Mouse (Mus musculus) telencephalon, adult 2 months (tissue): ENCODE measurements around the gene Rpl29.

Experiments used
- DNase-seq: peaks from one replicate; pipeline ENCODE4 v3.0.0-alpha.2; 2011; ENCODE audit warnings: low read depth, low spot score

Rpl29 gene

GRCm38 (mm10) chr9:106429221-106430014 lies at the start of gene Rpl29:
Rpl29 (plus strand) TSS chr9:106429454.
- DNase-seq: peak; percentile 96

GRCm38 (mm10) chr9:106386181-106386864 lies 42.9 kb upstream of the Rpl29 start:
- DNase-seq: no peak

- DNase-seq: no peak
Observed at GRCm38 (mm10) chr9:106392828-106393527, 36.3 kb upstream of the Rpl29 start.

- DNase-seq: no peak
Observed at GRCm38 (mm10) chr9:106393548-106393947, 35.7 kb upstream of the Rpl29 start.

- no peak for DNase-seq
Observed at GRCm38 (mm10) chr9:106394649-106395602, 34.3 kb upstream of the Rpl29 start.

- DNase-seq: no peak
Observed at GRCm38 (mm10) chr9:106397733-106398132, 31.5 kb upstream of the Rpl29 start.

- no peak for DNase-seq
Observed at GRCm38 (mm10) chr9:106398667-106399311, 30.5 kb upstream of the Rpl29 start.

GRCm38 (mm10) chr9:106399808-106400207 lies 29.4 kb upstream of the Rpl29 start:
- DNase-seq: no peak

GRCm38 (mm10) chr9:106402149-106402548 lies 27.1 kb upstream of the Rpl29 start:
- no peak for DNase-seq

- peak; percentile 79 for DNase-seq
Observed at GRCm38 (mm10) chr9:106402607-106403375, 26.5 kb upstream of the Rpl29 start.

- no peak for DNase-seq
Observed at GRCm38 (mm10) chr9:106405275-106405674, 24.0 kb upstream of the Rpl29 start.

GRCm38 (mm10) chr9:106406443-106407078 lies 22.7 kb upstream of the Rpl29 start:
- DNase-seq: peak; percentile 55

- no peak for DNase-seq
Observed at GRCm38 (mm10) chr9:106409096-106409495, 20.2 kb upstream of the Rpl29 start.

GRCm38 (mm10) chr9:106410086-106410650 lies 19.1 kb upstream of the Rpl29 start:
- DNase-seq: no peak

GRCm38 (mm10) chr9:106411091-106411594 lies 18.1 kb upstream of the Rpl29 start:
- peak; percentile 73 for DNase-seq

GRCm38 (mm10) chr9:106411729-106412128 lies 17.5 kb upstream of the Rpl29 start:
- DNase-seq: no peak

- DNase-seq: no peak
Observed at GRCm38 (mm10) chr9:106412210-106412609, 17.0 kb upstream of the Rpl29 start.

GRCm38 (mm10) chr9:106413606-106414005 lies 15.6 kb upstream of the Rpl29 start:
- no peak for DNase-seq

- DNase-seq: no peak
Observed at GRCm38 (mm10) chr9:106416826-106417225, 12.4 kb upstream of the Rpl29 start.
